Mouse (Mus musculus) layer of hippocampus, postnatal 14 days (tissue): ENCODE measurements around the gene Slc25a16. TPM values are rescaled to one million over a fixed set of nuclear protein-coding genes. Genes with fewer than 3 reads are reported as not detected.
"Not testable (repeated sequence)": the region's sequence is repeated elsewhere in the genome, so short reads cannot be mapped to it uniquely, and the experiment has no call there.

ENCODE experiments used
- DNase-seq, 2 experiments: peaks; one replicate each; pipeline ENCODE4 v3.0.0; 2021 to 2022; ENCODE audit warnings: low spot score in 2 of 2, mixed read lengths in 1 of 2
- total RNA-seq, 2 experiments: library from RNA; stranded (reverse); gene quantifications; 2 replicates each; pipeline ENCODE4 v1.2.3; 2021

Slc25a16 gene
- total RNA-seq, 2 experiments from 2014 or later: 41.3 to 45.0 TPM

- DNase-seq: no peak
Observed at GRCm38 (mm10) chr10:62901826-62902225, 18.6 kb upstream of the Slc25a16 start.

GRCm38 (mm10) chr10:62902829-62903228 lies 17.6 kb upstream of the Slc25a16 start:
- DNase-seq: no peak

- no peak for DNase-seq
Observed at GRCm38 (mm10) chr10:62906336-62906735, 14.1 kb upstream of the Slc25a16 start.

GRCm38 (mm10) chr10:62908896-62909295 lies 11.5 kb upstream of the Slc25a16 start, which contains the start of gene Tet1:
Gene Tet1, minus strand, starts transcription at chr10:62908996.
- not testable (repeated sequence) for DNase-seq

GRCm38 (mm10) chr10:62911120-62911519 lies 9.3 kb upstream of the Slc25a16 start:
- DNase-seq: no peak

- DNase-seq: no peak
Observed at GRCm38 (mm10) chr10:62918985-62919384, 1.4 kb upstream of the Slc25a16 start.

GRCm38 (mm10) chr10:62920766-62921156 lies 328 bp downstream of the Slc25a16 start:
- no peak for DNase-seq

- no peak for DNase-seq
Observed at GRCm38 (mm10) chr10:62924096-62924635, 3.7 kb downstream of the Slc25a16 start.

GRCm38 (mm10) chr10:62932381-62932780 lies 11.9 kb downstream of the Slc25a16 start:
- DNase-seq: no peak

- no peak for DNase-seq
Observed at GRCm38 (mm10) chr10:62944975-62945580, 24.6 kb downstream of the Slc25a16 start.

- peak; percentile 69 to 71 for DNase-seq
Observed at GRCm38 (mm10) chr10:62946738-62947471, 26.5 kb downstream of the Slc25a16 start, which contains the start of gene Dna2. Gene Dna2, plus strand, starts transcription at chr10:62947026.

GRCm38 (mm10) chr10:62948551-62948950 lies 28.1 kb downstream of the Slc25a16 start:
- no peak for DNase-seq

- no peak for DNase-seq
Observed at GRCm38 (mm10) chr10:62963956-62964355, 43.5 kb downstream of the Slc25a16 start.

- DNase-seq: no peak
Observed at GRCm38 (mm10) chr10:62965796-62966195, 45.4 kb downstream of the Slc25a16 start.

GRCm38 (mm10) chr10:62966291-62966690 lies 45.9 kb downstream of the Slc25a16 start:
- no peak for DNase-seq

- no peak for DNase-seq
Observed at GRCm38 (mm10) chr10:62971821-62972220, 51.4 kb downstream of the Slc25a16 start.

GRCm38 (mm10) chr10:62979667-62980038 lies 59.2 kb downstream of the Slc25a16 start:
- DNase-seq: no peak

GRCm38 (mm10) chr10:62980039-62980954 lies 59.9 kb downstream of the Slc25a16 start, which contains the start of gene Rufy2:
Gene Rufy2, plus strand, starts transcription at chr10:62980223.
- peak; percentile 87 to 89 for DNase-seq

- DNase-seq: no peak
Observed at GRCm38 (mm10) chr10:62984072-62984471, 63.6 kb downstream of the Slc25a16 start.

GRCm38 (mm10) chr10:62984495-62984894 lies 64.1 kb downstream of the Slc25a16 start:
- DNase-seq: no peak

- DNase-seq: no peak
Observed at GRCm38 (mm10) chr10:62987341-62987740, 66.9 kb downstream of the Slc25a16 start.
